Comparison of ENCODE assay signal across 8 mouse cellular contexts in the genomic region with DNA sequence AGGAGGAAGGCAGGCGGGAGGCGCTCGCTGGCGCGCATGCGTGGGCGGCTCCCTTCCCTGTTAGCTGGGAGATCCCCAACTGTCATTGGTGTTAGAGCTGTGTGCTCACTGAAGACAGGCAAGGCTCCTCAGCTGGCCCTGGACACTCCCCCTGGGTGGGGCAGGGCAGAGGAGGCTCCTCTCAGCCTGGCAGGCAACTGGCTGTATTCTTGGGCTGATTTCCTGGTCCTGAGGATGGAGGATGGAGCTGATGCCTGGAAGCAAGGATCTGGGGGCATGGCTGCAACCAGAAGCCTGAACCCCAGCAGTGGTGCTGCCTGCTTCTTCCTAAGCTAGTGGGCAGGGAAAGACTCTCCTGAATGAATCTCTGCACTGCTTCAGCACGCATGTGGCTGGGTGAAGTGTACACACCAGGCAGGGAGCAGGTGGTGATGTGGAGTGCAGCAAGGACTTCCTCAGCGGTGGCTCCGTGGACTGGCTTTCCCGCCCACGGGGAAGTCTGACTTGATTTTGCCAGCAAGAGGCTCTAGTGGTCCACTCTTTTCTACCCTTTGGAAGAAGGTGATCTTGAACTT.
A peak's percentile ranks its signal among the peaks of the same experiment; 100 is the strongest.
DNase-seq lines count a peak whose midpoint lies in the region; TF ChIP-seq lines count a peak whose summit lies in the region.

No protein-coding gene starts in this region.

- H3K9me3 ChIP-seq in hindbrain, embryonic 10.5 days = no peaks in the 10 kb centered on the region

- H3K36me3 ChIP-seq in hindbrain, embryonic 10.5 days = no peaks in the 10 kb centered on the region

- H3K4me1 ChIP-seq in hindbrain, embryonic 10.5 days (replicated peaks) = peaks cover 18% of the 10 kb centered on the region
- no peaks in the 10 kb centered on the region for H3K4me1 ChIP-seq in lung, adult 2 months (ENCODE audit: control insufficient read depth, insufficient read depth, low read length)
- H3K4me1 ChIP-seq in olfactory bulb, adult 2 months (ENCODE audit: control insufficient read depth, insufficient read depth, low read length) = peaks cover 21% of the 10 kb centered on the region

- peak overlapping the region; percentile 78 for H3K27ac ChIP-seq in hindbrain, embryonic 10.5 days
- H3K27ac ChIP-seq in olfactory bulb, adult 2 months (ENCODE audit: insufficient read depth, low read depth, low read length) = peak overlapping the region; percentile 95

- 14% methylated on average over 12 of the region's 12 CpGs for WGBS in hindbrain, embryonic 10.5 days
- WGBS in lung, adult 2 months = 10% methylated on average over 12 of the region's 12 CpGs
- WGBS in olfactory bulb, adult 2 months = 3% methylated on average over 12 of the region's 12 CpGs

- peak; percentile 82 for DNase-seq in R1 (ENCODE audit: low read depth, low spot score)
- peak; percentile 82 for DNase-seq in cerebellum, adult 9-10 months
- DNase-seq in frontal cortex, postnatal 10 days (ENCODE audit: low spot score in 2 of 2) = peak; percentile 84 to 86
- DNase-seq in hindbrain, embryonic 10.5 days (ENCODE audit: low spot score) = peak; percentile 85
- peak; percentile 42 for DNase-seq in layer of hippocampus, adult 9-10 months (ENCODE audit: low spot score)
- peak; percentile 4 for DNase-seq in lung, adult 2 months
- DNase-seq in B cell, adult 2 months = no peak

- TF ChIP-seq POLR2A in lung, adult 2 months (IDR thresholded peaks at IDR 0.05; ENCODE audit: borderline replicate concordance, extremely low read depth, low read depth, low read length) = no peak
- TF ChIP-seq POLR2A in olfactory bulb, adult 2 months (IDR thresholded peaks at IDR 0.05; ENCODE audit: insufficient read depth, low read depth, low read length) = 0 out of 2 replicates have a peak, but pooled peaks have one; percentile 15

- peak overlapping the region; percentile 31 for H3K4me3 ChIP-seq in hindbrain, embryonic 10.5 days
- no peak overlapping the region for H3K4me3 ChIP-seq in lung, adult 2 months (replicated peaks; ENCODE audit: extremely low read depth, low read depth, low read length)
- peak overlapping the region; percentile 48 for H3K4me3 ChIP-seq in olfactory bulb, adult 2 months (ENCODE audit: insufficient read depth, low read depth, low read length)

- no peaks in the 10 kb centered on the region for H3K27me3 ChIP-seq in hindbrain, embryonic 10.5 days (ENCODE audit: insufficient read depth, poor library complexity, severe bottlenecking)

- no peak for TF ChIP-seq CTCF in lung, adult 2 months (IDR thresholded peaks at IDR 0.05; ENCODE audit: insufficient read depth, low read length)
- TF ChIP-seq CTCF in olfactory bulb, adult 2 months (IDR thresholded peaks at IDR 0.05; ENCODE audit: insufficient read depth, low read depth, low read length) = no peak

Comparison
In these comparisons a context has a peak if more than half of its experiments do, and no peak if none do; other contexts are left out.
1. DNase-seq: peak in R1 (single experiment), cerebellum, adult 9-10 months (single experiment), frontal cortex, postnatal 10 days (2 of 2), hindbrain, embryonic 10.5 days (single experiment), layer of hippocampus, adult 9-10 months (single experiment) and lung, adult 2 months (single experiment); none in B cell, adult 2 months (0 of 2).